Mouse (Mus musculus): Measurements from ENCODE around the gene Cldn15.
A peak's percentile ranks its signal among the peaks of the same experiment; 100 is the strongest.

The Cldn15 gene

DNA sequence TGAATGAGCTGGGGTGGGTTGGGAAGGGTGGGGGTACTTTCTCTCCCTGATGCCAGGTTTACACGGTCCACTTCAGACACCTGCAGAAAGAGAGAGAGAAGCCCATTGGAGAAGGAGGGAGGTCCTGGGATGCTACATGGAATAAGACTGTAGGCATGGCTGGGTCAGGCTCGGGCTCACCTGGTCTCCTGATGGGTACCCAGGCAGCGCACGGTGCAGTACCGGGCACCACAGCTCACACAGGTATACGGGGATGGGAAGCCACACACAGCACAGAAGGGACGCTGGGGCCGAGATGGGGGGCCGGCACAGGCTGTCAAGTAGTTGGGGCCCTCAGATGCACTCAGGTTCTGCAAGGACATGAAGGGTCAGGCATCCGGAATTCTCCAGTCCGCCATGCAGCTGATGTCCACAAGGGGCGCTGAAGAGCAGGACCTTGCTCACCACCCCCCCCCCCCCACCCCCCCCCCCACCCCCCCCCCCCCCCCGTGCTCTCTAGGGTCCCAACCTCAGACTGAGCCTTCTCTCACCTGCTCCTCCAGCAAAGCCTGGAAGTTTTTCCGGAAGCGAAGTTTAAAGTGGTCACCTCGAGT, 16.0 kb downstream of the Cldn15 start:
- DNase-seq (ENCODE audit: low spot score in 2 of 2): peak in 1 of 2 experiments; percentile 60

DNA sequence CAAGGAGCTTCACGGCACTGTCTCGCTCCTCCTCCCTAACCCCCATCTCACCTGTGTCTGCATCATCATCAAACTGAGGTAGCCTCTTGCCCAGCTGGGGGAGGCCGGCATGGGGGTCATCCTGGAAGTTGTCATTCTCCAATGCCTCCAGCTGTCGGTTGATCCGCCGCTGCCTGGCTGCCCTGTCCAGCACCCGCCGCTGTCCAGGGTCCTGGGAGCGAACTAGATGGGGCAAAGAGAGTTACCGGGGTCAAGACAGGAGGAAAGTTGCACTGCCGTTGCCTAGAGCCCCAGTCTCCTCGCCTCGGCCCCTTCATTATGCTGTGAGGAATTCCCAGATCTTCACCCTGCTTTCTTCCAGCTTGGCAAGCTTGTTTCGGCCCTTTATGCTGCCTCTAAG, 18.4 kb downstream of the Cldn15 start:
- no peak for DNase-seq (ENCODE audit: low spot score in 2 of 2)

DNA sequence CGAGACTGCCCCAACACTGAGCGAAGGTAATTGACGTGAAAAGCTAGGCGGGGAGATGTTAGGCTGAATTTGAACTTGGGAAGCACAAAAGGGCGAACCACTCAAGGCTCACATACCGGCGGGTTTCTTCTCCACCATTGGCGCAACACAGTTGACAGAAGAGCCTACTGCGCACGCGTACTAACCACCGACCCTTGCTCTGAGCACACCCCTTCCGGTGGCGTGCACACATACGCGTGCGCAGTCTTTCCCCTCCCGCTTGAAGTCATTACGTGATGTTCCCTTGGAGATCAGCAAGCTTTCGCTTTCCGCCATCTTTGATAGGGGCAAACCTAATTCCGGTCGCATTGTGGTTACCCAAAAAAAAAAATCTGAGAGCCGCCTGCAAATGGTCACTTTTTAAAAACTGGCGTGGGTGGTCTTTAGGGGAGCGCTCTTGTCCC, 20.3 kb downstream of the Cldn15 start, which contains the start of gene Plod3:
TSS of gene Plod3 (plus strand) at position 325 of the 443 bp plus-strand sequence.
- DNase-seq (ENCODE audit: low spot score in 2 of 2): peak; percentile 85 to 92

DNA sequence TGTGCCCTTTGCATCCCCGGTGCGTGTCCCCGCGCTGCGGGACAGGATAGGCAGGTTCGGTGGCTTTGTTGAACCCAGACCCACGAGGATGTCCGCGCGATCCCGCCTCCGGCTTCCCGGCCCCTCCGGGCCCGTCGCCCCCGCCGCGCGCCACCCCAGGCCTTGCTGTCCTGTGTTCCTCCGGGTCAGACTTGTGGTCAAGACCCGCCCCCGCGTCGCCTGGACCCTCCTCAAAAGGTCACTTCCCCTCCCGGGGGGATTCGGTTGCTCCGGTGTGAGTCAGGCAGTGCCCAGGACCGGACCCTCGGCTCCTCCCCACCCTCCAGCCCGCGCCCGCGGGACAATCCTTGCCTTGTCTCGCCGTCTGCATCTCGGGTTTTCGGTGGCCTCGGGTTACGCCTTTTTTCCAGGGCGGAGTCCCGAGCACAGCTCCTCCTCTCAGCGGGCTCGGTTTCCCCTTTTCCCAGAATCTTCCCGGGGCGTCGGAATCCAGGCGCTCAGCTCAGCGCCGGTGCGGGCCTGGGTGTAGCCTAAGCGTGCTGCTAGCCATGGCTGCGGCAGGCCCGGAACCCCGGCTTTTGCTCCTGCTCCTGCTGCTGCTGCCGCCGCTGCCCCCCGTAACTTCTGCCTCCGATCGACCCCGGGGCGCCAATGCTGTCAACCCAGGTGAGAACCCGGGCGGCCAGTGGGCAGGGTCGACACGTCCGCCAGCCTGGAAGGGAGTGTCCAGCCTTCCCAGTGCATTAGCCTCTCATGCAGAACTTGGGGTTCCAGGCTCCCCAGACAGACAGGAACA, 20.9 kb downstream of the Cldn15 start:
- DNase-seq (ENCODE audit: low spot score in 2 of 2): peak; percentile 58 to 72

DNA sequence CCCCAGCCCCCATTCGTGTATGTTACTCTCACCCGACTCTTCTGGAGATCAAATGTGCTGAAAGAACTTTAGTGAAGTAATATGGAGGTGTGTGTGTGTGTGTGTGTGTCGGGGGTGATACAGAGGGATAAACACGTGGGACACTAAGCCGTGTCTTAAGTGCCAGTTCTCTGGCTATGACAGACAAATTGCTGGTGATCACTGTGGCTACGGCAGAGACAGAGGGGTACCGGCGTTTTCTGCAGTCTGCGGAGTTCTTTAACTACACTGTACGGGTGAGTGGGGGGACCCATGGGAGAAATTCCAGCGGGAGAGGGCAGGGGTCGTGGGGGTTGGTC, 21.5 kb downstream of the Cldn15 start, which contains the start of gene Znhit1:
TSS of gene Znhit1 (minus strand) at position 88 of the 338 bp plus-strand sequence.
- no peak for DNase-seq (ENCODE audit: low spot score in 2 of 2)

DNA sequence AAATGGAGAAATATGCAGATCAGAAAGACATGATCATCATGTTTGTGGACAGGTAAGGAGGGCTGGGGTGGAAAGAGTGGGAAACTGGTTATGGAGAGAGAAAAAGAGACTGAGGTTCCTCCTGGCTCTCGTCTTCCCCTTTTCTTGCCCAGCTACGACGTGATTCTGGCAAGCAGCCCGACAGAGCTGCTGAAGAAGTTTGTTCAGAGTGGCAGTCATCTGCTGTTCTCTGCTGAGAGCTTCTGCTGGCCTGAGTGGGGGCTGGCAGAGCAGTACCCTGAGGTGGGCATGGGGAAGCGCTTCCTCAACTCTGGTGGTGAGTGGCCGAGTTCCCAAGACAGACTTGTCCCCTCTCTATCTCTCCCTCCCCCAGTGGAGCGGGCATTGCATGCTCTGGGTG, 22.0 kb downstream of the Cldn15 start:
- DNase-seq (ENCODE audit: low spot score in 2 of 2): peak in 1 of 2 experiments; percentile 30

DNA sequence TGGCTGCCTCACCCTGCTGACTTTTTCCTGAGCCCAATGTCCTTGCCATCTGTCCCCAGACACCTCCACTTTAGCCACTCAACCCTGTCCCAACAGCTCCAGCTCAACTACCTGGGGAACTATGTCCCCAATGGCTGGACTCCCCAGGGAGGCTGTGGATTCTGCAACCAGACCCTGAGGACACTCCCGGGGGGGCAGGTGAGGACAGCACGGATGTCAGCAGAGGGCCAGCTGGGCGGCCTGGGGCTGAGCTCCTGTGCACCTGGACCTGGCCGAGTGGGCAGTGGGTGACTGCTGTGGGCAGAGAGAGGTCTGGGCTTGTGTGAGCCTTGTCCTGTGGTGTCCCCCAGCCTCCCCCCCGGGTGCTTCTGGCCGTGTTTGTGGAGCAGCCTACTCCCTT, 23.4 kb downstream of the Cldn15 start:
- DNase-seq (ENCODE audit: low spot score in 2 of 2): no peak

DNA sequence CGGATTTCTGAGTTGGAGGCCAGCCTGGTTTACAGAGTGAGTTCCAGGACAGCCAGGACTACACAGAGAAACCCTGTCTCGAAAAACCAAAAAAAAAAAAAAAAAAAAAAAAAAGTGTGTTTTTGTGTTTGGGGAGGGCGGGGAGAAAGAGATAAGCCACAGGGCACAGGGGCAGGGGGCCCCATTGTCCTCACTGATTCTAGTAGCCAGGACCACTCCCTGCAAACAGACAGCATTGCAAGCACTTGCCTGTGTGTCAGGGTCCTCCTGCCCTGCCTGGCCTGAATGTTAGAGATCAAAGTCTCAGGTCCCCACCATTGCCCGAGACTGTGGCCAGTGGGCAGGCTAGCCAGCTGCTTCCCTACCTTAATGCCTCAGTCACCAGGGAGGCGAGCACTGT, 33.0 kb downstream of the Cldn15 start:
- DNase-seq (ENCODE audit: low spot score in 2 of 2): no peak

DNA sequence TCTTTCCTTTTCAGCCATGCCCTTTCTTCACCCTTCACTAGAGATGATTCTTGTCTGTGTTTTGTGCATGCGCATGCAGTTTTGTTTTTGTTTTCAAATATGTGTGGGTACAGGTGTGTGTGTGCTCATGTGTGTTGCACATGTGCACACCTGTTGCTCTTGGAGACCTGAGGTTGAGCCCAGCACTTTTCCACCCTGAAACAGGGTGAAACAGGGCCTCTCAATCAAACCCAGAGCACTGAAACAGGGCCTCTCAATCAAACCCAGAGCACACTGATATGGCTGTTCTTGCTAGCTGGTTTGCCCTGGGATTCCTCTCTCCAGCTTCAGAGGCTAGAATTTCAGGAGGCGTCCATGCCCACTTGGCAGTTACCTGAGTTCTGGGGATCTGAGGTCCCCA, 34.2 kb downstream of the Cldn15 start:
- DNase-seq (ENCODE audit: low spot score in 2 of 2): no peak

DNA sequence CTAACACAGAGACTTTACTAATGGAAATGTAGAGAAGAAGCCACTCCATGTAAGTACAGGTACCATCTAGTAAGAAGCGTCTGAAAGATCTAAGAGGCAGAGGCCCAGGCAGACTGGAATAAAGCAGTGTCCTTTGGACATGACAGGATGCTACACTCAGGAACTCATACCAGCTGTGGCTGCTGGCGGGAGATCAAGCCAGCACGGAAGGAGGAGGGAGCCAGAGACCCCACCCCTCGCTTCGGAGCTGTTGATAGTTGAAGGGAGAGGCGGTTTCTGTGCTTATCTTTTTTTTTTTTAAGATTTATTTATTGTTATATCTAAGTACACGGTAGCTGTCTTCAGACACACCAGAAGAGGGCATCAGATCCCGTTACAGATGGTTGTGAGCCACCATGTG, 40.9 kb downstream of the Cldn15 start:
- no peak for DNase-seq (ENCODE audit: low spot score in 2 of 2)

DNA sequence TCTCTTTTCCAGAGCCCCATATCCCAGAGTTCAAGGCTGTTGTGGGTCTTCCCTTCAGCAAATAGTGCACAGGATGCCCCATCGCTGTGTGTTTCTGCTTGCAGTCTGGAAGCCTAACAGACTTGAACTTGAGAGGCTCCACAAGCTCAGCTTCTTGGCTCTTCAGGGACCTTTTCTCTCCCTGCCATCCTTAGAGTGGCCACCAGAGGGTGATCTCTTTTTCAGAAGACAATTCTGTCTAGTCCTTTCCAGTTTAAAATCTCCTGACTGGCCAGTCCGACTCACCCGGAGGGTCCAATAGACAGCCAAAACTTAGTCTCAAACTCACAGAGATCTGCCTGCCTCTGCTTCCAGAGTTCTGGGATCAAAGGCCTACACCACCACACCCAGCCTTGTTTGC, 43.6 kb downstream of the Cldn15 start:
- peak in 1 of 2 experiments; percentile 63 for DNase-seq (ENCODE audit: low spot score in 2 of 2)

DNA sequence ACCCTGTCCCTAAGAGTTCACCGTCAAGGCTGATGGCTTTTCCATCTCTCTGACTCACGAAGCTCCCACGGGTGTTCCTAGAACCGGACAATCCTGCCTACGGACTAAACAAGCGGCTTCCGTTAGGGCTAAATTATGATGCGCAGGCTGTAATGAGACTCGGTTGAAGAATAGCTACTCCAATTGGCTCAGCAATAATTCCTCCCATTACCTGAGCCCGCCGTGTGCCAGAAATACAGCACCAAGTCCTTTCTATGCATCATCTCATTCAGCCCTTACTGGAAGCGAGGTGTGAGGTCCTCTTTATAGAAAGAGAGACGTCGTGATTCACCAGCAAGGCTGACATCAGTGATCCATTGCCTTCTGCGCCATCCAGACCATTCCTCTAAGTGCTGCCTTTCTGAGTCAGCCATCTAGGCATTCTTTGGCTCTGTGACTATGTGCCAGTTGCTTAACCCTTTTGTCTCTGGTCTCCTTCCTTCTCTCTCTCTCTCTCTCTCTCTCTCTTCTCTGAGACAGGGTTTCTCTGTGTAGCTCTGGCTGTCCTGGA, 46.1 kb downstream of the Cldn15 start:
- no peak for DNase-seq (ENCODE audit: low spot score in 2 of 2)

DNA sequence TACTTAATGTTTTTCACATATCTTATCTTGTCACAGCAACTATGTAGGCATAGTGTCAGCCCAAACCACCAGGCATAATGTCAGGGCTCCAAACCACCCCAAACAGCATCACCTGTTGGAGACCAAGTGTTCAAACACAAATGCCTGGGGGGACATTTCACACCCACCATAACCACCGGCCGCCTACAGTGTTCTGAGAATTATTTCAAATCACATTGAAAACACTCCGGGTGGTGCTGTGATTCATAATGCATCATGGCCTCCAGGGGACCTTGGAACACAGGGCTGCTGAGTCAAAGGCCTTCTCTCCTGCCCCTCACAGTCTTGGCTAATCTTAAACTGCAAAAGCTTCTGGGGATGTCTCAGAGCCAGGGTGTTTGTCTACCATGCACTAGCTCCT, 49.5 kb downstream of the Cldn15 start:
- DNase-seq (ENCODE audit: low spot score in 2 of 2): peak in 1 of 2 experiments; percentile 16

DNA sequence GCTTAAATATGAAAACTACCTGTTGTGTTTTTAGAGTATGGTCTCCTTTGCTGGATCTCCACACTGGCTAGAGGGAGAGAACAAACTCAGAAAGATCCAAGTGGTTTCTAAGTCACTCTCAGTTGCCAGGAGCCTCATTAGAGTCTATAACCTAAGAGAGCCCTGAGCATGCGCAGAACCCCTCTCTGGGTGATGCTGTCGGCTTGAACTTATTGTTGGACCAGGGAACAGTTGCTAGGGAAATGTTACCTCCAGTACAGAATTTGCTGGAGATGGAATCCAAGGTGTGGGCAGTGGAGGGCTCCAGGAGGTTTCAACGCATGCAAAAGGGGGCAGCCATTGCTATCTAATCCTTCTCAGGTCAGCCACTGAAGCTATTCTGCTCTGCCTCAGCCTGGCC, 57.9 kb downstream of the Cldn15 start:
- DNase-seq (ENCODE audit: low spot score in 2 of 2): no peak

DNA sequence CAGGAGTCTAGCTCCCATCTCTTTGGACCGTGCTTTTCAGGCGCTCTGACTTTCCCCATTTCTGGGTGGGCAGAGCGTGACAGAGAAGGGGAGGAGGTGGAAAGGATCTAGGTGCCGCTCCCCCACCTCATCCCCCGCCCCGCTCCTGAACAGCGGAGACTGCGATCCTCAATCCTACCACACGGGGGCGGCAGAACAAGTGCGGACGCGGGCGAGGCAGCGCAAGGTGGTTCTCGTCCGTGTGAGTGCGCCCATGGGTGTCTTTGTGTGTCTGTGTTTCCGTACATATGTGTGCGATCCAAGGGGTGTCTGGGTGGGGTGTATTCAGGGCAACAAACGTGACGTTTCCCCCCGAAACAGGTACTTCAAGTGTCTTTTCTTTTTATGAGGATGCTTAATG, 58.7 kb downstream of the Cldn15 start:
- DNase-seq (ENCODE audit: low spot score in 2 of 2): peak; percentile 88 to 91

Measured in cerebellum, postnatal 4 days (tissue).